Mouse (Mus musculus): ENCODE results near the gene Xrcc4. TPM values are rescaled to one million over a fixed set of nuclear protein-coding genes. Genes with fewer than 3 reads are reported as not detected.

Xrcc4 gene
- polyA plus RNA-seq, 1 experiment from 2014 or later: 20.0 TPM

- Histone ChIP-seq H3K36me3 (ENCODE audit: control insufficient read depth, insufficient read depth, low read length) (no peaks in the 10 kb centered on the region), H3K9me3 (replicated peaks; ENCODE audit: control insufficient read depth, low read length) (no peaks in the 10 kb centered on the region), H3K4me3 (ENCODE audit: low read depth, low read length) (no peak overlapping the region), H3K9ac (ENCODE audit: low read depth, low read length) (no peak overlapping the region), H3K4me2 (no peak overlapping the region), H3K27ac (ENCODE audit: low read depth, low read length) (no peak overlapping the region), H3K4me1 (ENCODE audit: control insufficient read depth, insufficient read depth, low read length) (peaks cover 11% of the 10 kb centered on the region), H3K27me3 (ENCODE audit: control insufficient read depth, insufficient read depth, low read length) (no peaks in the 10 kb centered on the region)
- ATAC-seq (replicated peaks; ENCODE audit: insufficient number of reproducible peaks, low FRiP score, low TSS enrichment): no peak
These were observed 79.6 kb downstream of the Xrcc4 start for GRCm38 (mm10) chr13:90009786-90010185.

- no peak overlapping the region for H3K9ac ChIP-seq (ENCODE audit: low read depth, low read length)
- H3K9me3 ChIP-seq (replicated peaks; ENCODE audit: control insufficient read depth, low read length): no peaks in the 10 kb centered on the region
- 95% methylated on average over 1 of the region's 1 CpGs for WGBS (ENCODE audit: insufficient replicate concordance)
- H3K4me3 ChIP-seq (ENCODE audit: low read depth, low read length): no peak overlapping the region
- H3K4me1 ChIP-seq (ENCODE audit: control insufficient read depth, insufficient read depth, low read length): peaks cover 6% of the 10 kb centered on the region
- no peak overlapping the region for H3K4me2 ChIP-seq
- no peaks in the 10 kb centered on the region for H3K27me3 ChIP-seq (ENCODE audit: control insufficient read depth, insufficient read depth, low read length)
- ATAC-seq (replicated peaks; ENCODE audit: insufficient number of reproducible peaks, low FRiP score, low TSS enrichment): no peak
- H3K27ac ChIP-seq (ENCODE audit: low read depth, low read length): no peak overlapping the region
- no peaks in the 10 kb centered on the region for H3K36me3 ChIP-seq (ENCODE audit: control insufficient read depth, insufficient read depth, low read length)
These were observed 83.8 kb downstream of the Xrcc4 start for GRCm38 (mm10) chr13:90005561-90005960.

- H3K36me3 ChIP-seq (ENCODE audit: control insufficient read depth, insufficient read depth, low read length): no peaks in the 10 kb centered on the region
- no peak overlapping the region for H3K4me2 ChIP-seq
- no peak overlapping the region for H3K27ac ChIP-seq (ENCODE audit: low read depth, low read length)
- no peak overlapping the region for H3K4me3 ChIP-seq (ENCODE audit: low read depth, low read length)
- H3K9me3 ChIP-seq (replicated peaks; ENCODE audit: control insufficient read depth, low read length): no peaks in the 10 kb centered on the region
- ATAC-seq (replicated peaks; ENCODE audit: insufficient number of reproducible peaks, low FRiP score, low TSS enrichment): no peak
- H3K27me3 ChIP-seq (ENCODE audit: control insufficient read depth, insufficient read depth, low read length): no peaks in the 10 kb centered on the region
- no peaks in the 10 kb centered on the region for H3K4me1 ChIP-seq (ENCODE audit: control insufficient read depth, insufficient read depth, low read length)
- no peak overlapping the region for H3K9ac ChIP-seq (ENCODE audit: low read depth, low read length)
These were observed 91.9 kb downstream of the Xrcc4 start for GRCm38 (mm10) chr13:89997531-89997930.

GRCm38 (mm10) chr13:89986087-89986486 is 103.3 kb downstream of the Xrcc4 start:
- H3K4me1 ChIP-seq (ENCODE audit: control insufficient read depth, insufficient read depth, low read length): no peaks in the 10 kb centered on the region
- no peak overlapping the region for H3K4me2 ChIP-seq
- no peak overlapping the region for H3K4me3 ChIP-seq (ENCODE audit: low read depth, low read length)
- WGBS (ENCODE audit: insufficient replicate concordance): 67% methylated on average over 2 of the region's 2 CpGs
- ATAC-seq (replicated peaks; ENCODE audit: insufficient number of reproducible peaks, low FRiP score, low TSS enrichment): no peak
- no peak overlapping the region for H3K27ac ChIP-seq (ENCODE audit: low read depth, low read length)
- H3K36me3 ChIP-seq (ENCODE audit: control insufficient read depth, insufficient read depth, low read length): no peaks in the 10 kb centered on the region
- no peaks in the 10 kb centered on the region for H3K9me3 ChIP-seq (replicated peaks; ENCODE audit: control insufficient read depth, low read length)
- H3K9ac ChIP-seq (ENCODE audit: low read depth, low read length): no peak overlapping the region
- H3K27me3 ChIP-seq (ENCODE audit: control insufficient read depth, insufficient read depth, low read length): no peaks in the 10 kb centered on the region

GRCm38 (mm10) chr13:89970940-89971339 is 118.5 kb downstream of the Xrcc4 start:
- H3K4me2 ChIP-seq: no peak overlapping the region
- ATAC-seq (replicated peaks; ENCODE audit: insufficient number of reproducible peaks, low FRiP score, low TSS enrichment): no peak
- H3K9me3 ChIP-seq (replicated peaks; ENCODE audit: control insufficient read depth, low read length): no peaks in the 10 kb centered on the region
- H3K27me3 ChIP-seq (ENCODE audit: control insufficient read depth, insufficient read depth, low read length): no peaks in the 10 kb centered on the region
- H3K27ac ChIP-seq (ENCODE audit: low read depth, low read length): no peak overlapping the region
- H3K4me1 ChIP-seq (ENCODE audit: control insufficient read depth, insufficient read depth, low read length): no peaks in the 10 kb centered on the region
- H3K9ac ChIP-seq (ENCODE audit: low read depth, low read length): no peak overlapping the region
- no peak overlapping the region for H3K4me3 ChIP-seq (ENCODE audit: low read depth, low read length)
- H3K36me3 ChIP-seq (ENCODE audit: control insufficient read depth, insufficient read depth, low read length): no peaks in the 10 kb centered on the region
- 62% methylated on average over 3 of the region's 3 CpGs for WGBS (ENCODE audit: insufficient replicate concordance)

GRCm38 (mm10) chr13:89968671-89969070 is 120.7 kb downstream of the Xrcc4 start:
- H3K27ac ChIP-seq (ENCODE audit: low read depth, low read length): no peak overlapping the region
- H3K36me3 ChIP-seq (ENCODE audit: control insufficient read depth, insufficient read depth, low read length): no peaks in the 10 kb centered on the region
- no peaks in the 10 kb centered on the region for H3K27me3 ChIP-seq (ENCODE audit: control insufficient read depth, insufficient read depth, low read length)
- H3K4me2 ChIP-seq: no peak overlapping the region
- no peak overlapping the region for H3K4me3 ChIP-seq (ENCODE audit: low read depth, low read length)
- no peaks in the 10 kb centered on the region for H3K9me3 ChIP-seq (replicated peaks; ENCODE audit: control insufficient read depth, low read length)
- no peak overlapping the region for H3K9ac ChIP-seq (ENCODE audit: low read depth, low read length)
- no peak for ATAC-seq (replicated peaks; ENCODE audit: insufficient number of reproducible peaks, low FRiP score, low TSS enrichment)
- no peaks in the 10 kb centered on the region for H3K4me1 ChIP-seq (ENCODE audit: control insufficient read depth, insufficient read depth, low read length)

- Histone ChIP-seq H3K9ac (ENCODE audit: low read depth, low read length) (no peak overlapping the region), H3K4me2 (no peak overlapping the region), H3K27ac (ENCODE audit: low read depth, low read length) (no peak overlapping the region), H3K4me3 (ENCODE audit: low read depth, low read length) (no peak overlapping the region), H3K36me3 (ENCODE audit: control insufficient read depth, insufficient read depth, low read length) (no peaks in the 10 kb centered on the region), H3K4me1 (ENCODE audit: control insufficient read depth, insufficient read depth, low read length) (no peaks in the 10 kb centered on the region), H3K9me3 (replicated peaks; ENCODE audit: control insufficient read depth, low read length) (no peaks in the 10 kb centered on the region), H3K27me3 (ENCODE audit: control insufficient read depth, insufficient read depth, low read length) (no peaks in the 10 kb centered on the region)
- 50% methylated on average over 2 of the region's 2 CpGs for whole genome bisulfite sequencing (ENCODE audit: insufficient replicate concordance)
- no peak for ATAC-seq (replicated peaks; ENCODE audit: insufficient number of reproducible peaks, low FRiP score, low TSS enrichment)
These were observed 145.1 kb downstream of the Xrcc4 start for GRCm38 (mm10) chr13:89944354-89944753.

- ATAC-seq (replicated peaks; ENCODE audit: insufficient number of reproducible peaks, low FRiP score, low TSS enrichment): no peak
- WGBS (ENCODE audit: insufficient replicate concordance): 46% methylated on average over 3 of the region's 3 CpGs
- no peaks in the 10 kb centered on the region for H3K9me3 ChIP-seq (replicated peaks; ENCODE audit: control insufficient read depth, low read length)
- H3K4me3 ChIP-seq (ENCODE audit: low read depth, low read length): no peak overlapping the region
- no peak overlapping the region for H3K27ac ChIP-seq (ENCODE audit: low read depth, low read length)
- H3K4me1 ChIP-seq (ENCODE audit: control insufficient read depth, insufficient read depth, low read length): no peaks in the 10 kb centered on the region
- no peaks in the 10 kb centered on the region for H3K27me3 ChIP-seq (ENCODE audit: control insufficient read depth, insufficient read depth, low read length)
- no peaks in the 10 kb centered on the region for H3K36me3 ChIP-seq (ENCODE audit: control insufficient read depth, insufficient read depth, low read length)
- H3K9ac ChIP-seq (ENCODE audit: low read depth, low read length): no peak overlapping the region
- H3K4me2 ChIP-seq: no peak overlapping the region
These were observed 159.9 kb downstream of the Xrcc4 start for GRCm38 (mm10) chr13:89929477-89929876.

GRCm38 (mm10) chr13:89918814-89919481 is 170.5 kb downstream of the Xrcc4 start:
- Histone ChIP-seq H3K4me1 (ENCODE audit: control insufficient read depth, insufficient read depth, low read length) (no peaks in the 10 kb centered on the region), H3K36me3 (ENCODE audit: control insufficient read depth, insufficient read depth, low read length) (no peaks in the 10 kb centered on the region), H3K27me3 (ENCODE audit: control insufficient read depth, insufficient read depth, low read length) (no peaks in the 10 kb centered on the region), H3K9me3 (replicated peaks; ENCODE audit: control insufficient read depth, low read length) (0 out of 2 replicates have a peak, but pooled peaks cover 3% of the 10 kb centered on the region), H3K4me3 (ENCODE audit: low read depth, low read length) (no peak overlapping the region), H3K9ac (ENCODE audit: low read depth, low read length) (no peak overlapping the region), H3K27ac (ENCODE audit: low read depth, low read length) (no peak overlapping the region), H3K4me2 (no peak overlapping the region)
- 83% methylated on average over 3 of the region's 3 CpGs for WGBS (ENCODE audit: insufficient replicate concordance)
- no peak for ATAC-seq (replicated peaks; ENCODE audit: insufficient number of reproducible peaks, low FRiP score, low TSS enrichment)

Measured in heart, embryonic 11.5 days (tissue).